Mouse (Mus musculus) MEL (cell line): ENCODE data around the gene Shisa4.

ENCODE experiments used
- CTCF ChIP-seq, 3 experiments: IDR thresholded peaks in 2 of 3; conservative IDR thresholded peaks in 1 of 3; 2 replicates each; pipeline ENCODE4 v1.5.1; 2011 to 2012; ENCODE audit warnings: low read length in 3 of 3, low read depth in 2 of 3, mild to moderate bottlenecking in 2 of 3, improper control_type of control experiment in 1 of 3, inconsistent platforms in 1 of 3, mixed read lengths in 1 of 3, moderate library complexity in 1 of 3; ENCODE audit not compliant: control insufficient read depth in 1 of 3, insufficient read depth in 1 of 3, poor library complexity in 1 of 3, severe bottlenecking in 1 of 3
- MAX ChIP-seq: IDR thresholded peaks from 2 replicates; pipeline ENCODE4 v1.6.1; 2011; ENCODE audit warnings: low read length, improper control_type of control experiment
- MYB ChIP-seq: IDR thresholded peaks from 2 replicates; pipeline ENCODE4 v1.6.1; 2011; ENCODE audit warnings: mild to moderate bottlenecking, low read depth, low read length, improper control_type of control experiment
- POLR2A ChIP-seq, 2 experiments: IDR thresholded peaks; 2 replicates each; pipeline ENCODE4 v1.6.1; 2011 to 2012; ENCODE audit warnings: low read length in 2 of 2, mild to moderate bottlenecking in 2 of 2, control low read depth in 1 of 2, improper control_type of control experiment in 1 of 2, low read depth in 1 of 2, moderate library complexity in 1 of 2; ENCODE audit not compliant: control insufficient read depth in 1 of 2, insufficient read depth in 1 of 2, poor library complexity in 1 of 2
- TCF12 ChIP-seq: IDR thresholded peaks from 2 replicates; pipeline ENCODE4 v1.6.1; 2014; ENCODE audit warnings: low read depth, mild to moderate bottlenecking, inconsistent platforms, low read length, improper control_type of control experiment, moderate library complexity

- TF ChIP-seq MYB (no peak), CTCF (IDR thresholded peaks at IDR 0.05 in 2 of 3, conservative IDR thresholded peaks at IDR 0.05 in 1 of 3; ENCODE audit: control insufficient read depth in 1 of 3, insufficient read depth in 1 of 3, low read depth in 2 of 3, low read length in 3 of 3, poor library complexity in 1 of 3, severe bottlenecking in 1 of 3) (no peak), TCF12 (no peak), POLR2A (IDR thresholded peaks at IDR 0.05; ENCODE audit: control insufficient read depth in 1 of 2, insufficient read depth in 1 of 2, low read depth in 1 of 2, low read length in 2 of 2, poor library complexity in 1 of 2) (no peak), MAX (no peak)
These were observed 49.1 kb downstream of the Shisa4 start for GRCm38 (mm10) chr1:135325934-135326333.
